ENCODE assay signal across 10 mouse cellular contexts in genomic region chr12:113102461-113102860, GRCm38 (mm10). TPM values are rescaled to one million over a fixed set of nuclear protein-coding genes. Genes with fewer than 3 reads are reported as not detected.
DNase-seq lines count a peak whose midpoint lies in the region; ATAC-seq lines count a peak whose summit lies in the region.
"Had no signal": no experiment of that assay in that cellular context is flagged by ENCODE, and none has a peak within 500 bp of the region (broad histone marks: within the 10 kb centered on the region; RNA-seq: fewer than 3 reads in every experiment).

No protein-coding gene starts in this region.

- no peak overlapping the region for H3K4me2 ChIP-seq in hindbrain, embryonic 12.5 days (replicated peaks)
- H3K4me2 ChIP-seq in liver, embryonic 15.5 days = no peak overlapping the region
- H3K4me2 ChIP-seq: embryonic facial prominence, embryonic 12.5 days; limb, embryonic 12.5 days had no signal

- no peaks in the 10 kb centered on the region for H3K27me3 ChIP-seq in hindbrain, embryonic 12.5 days
- H3K27me3 ChIP-seq in liver, embryonic 15.5 days = peaks cover 4% of the 10 kb centered on the region; the same call in 1 of the 2 replicates
- H3K27me3 ChIP-seq: embryonic facial prominence, embryonic 12.5 days; limb, embryonic 12.5 days had no signal

- no peak overlapping the region for H3K9ac ChIP-seq in hindbrain, embryonic 12.5 days
- no peak overlapping the region for H3K9ac ChIP-seq in liver, embryonic 15.5 days
- H3K9ac ChIP-seq: embryonic facial prominence, embryonic 12.5 days; limb, embryonic 12.5 days had no signal

- WGBS in hindbrain, embryonic 12.5 days = 66% methylated on average over 6 of the region's 6 CpGs
- WGBS in liver, embryonic 15.5 days (ENCODE audit: insufficient replicate concordance) = 54% methylated on average over 6 of the region's 6 CpGs

- ATAC-seq in hindbrain, embryonic 12.5 days (ENCODE audit: low FRiP score) = no peak
- ATAC-seq in liver, embryonic 15.5 days (ENCODE audit: insufficient read depth) = no peak

- H3K4me1 ChIP-seq in hindbrain, embryonic 12.5 days = peaks cover 50% of the 10 kb centered on the region
- peaks cover 90% of the 10 kb centered on the region for H3K4me1 ChIP-seq in liver, embryonic 15.5 days (replicated peaks)

- DNase-seq in left cerebral cortex, adult 11 months (ENCODE audit: low spot score) = peak; percentile 45
- no peak for DNase-seq in left cerebral cortex, adult 8-10 months (ENCODE audit: low spot score in 2 of 2)
- peak; percentile 85 for DNase-seq in adrenal gland, adult 2 months
- DNase-seq in embryo, embryonic 11 days = peak; percentile 64
- DNase-seq in natural killer cell, adult 2 months (ENCODE audit: low spot score in 2 of 2) = peak; percentile 58 to 72
- DNase-seq in thymus, postnatal 36 days = peak; percentile 73 to 77

- H3K4me3 ChIP-seq in hindbrain, embryonic 12.5 days = no peak overlapping the region
- no peak overlapping the region for H3K4me3 ChIP-seq in liver, embryonic 15.5 days (replicated peaks)
- H3K4me3 ChIP-seq: embryonic facial prominence, embryonic 12.5 days; limb, embryonic 12.5 days had no signal

- 0 out of 2 replicates have a peak overlapping the region, but pooled peaks have one; percentile 30 for H3K27ac ChIP-seq in hindbrain, embryonic 12.5 days
- peak overlapping the region; percentile 38; the same call in 1 of the 2 replicates for H3K27ac ChIP-seq in liver, embryonic 15.5 days (replicated peaks)
- H3K27ac ChIP-seq: embryonic facial prominence, embryonic 12.5 days; limb, embryonic 12.5 days had no signal

- H3K36me3 ChIP-seq in hindbrain, embryonic 12.5 days = 0 out of 2 replicates have a peak, but pooled peaks cover 4% of the 10 kb centered on the region
- no peaks in the 10 kb centered on the region; the same call in 1 of the 2 replicates for H3K36me3 ChIP-seq in liver, embryonic 15.5 days (replicated peaks)

- H3K9me3 ChIP-seq in hindbrain, embryonic 12.5 days (replicated peaks) = no peaks in the 10 kb centered on the region
- H3K9me3 ChIP-seq in liver, embryonic 15.5 days (replicated peaks) = no peaks in the 10 kb centered on the region
- H3K9me3 ChIP-seq: embryonic facial prominence, embryonic 12.5 days; limb, embryonic 12.5 days had no signal

RNA-seq across cellular contexts. Expression of gene Mta1, which starts 4.4 kb away (rescaled TPM):
- total RNA-seq in left cerebral cortex, adult 8-10 months (2022) = 10 to 100 TPM; 70.5 to 74.5 (median 71.6) TPM
- 100 to 1,000 TPM in 1 of 2 experiments, 10 to 100 TPM in 1; 76.6 to 102 TPM for total RNA-seq in adrenal gland, adult 2 months (2021)
- polyA plus RNA-seq in adrenal gland, adult 2 months (2012; rRNA removed) = 164 TPM in 2 replicates
- 16.9 and 18.9 TPM in 2 replicates for polyA plus RNA-seq in hindbrain, embryonic 12.5 days (2016; fragmentation: Nextera tagmentation; extraction: Ambion mirVana)
- polyA plus RNA-seq in liver, embryonic 15.5 days (2015; fragmentation: Nextera tagmentation; extraction: Ambion mirVana) = 3.8 and 4.4 TPM in 2 replicates

RNA-seq across cellular contexts. Expression of gene Tex22, which starts 28.2 kb away (rescaled TPM):
- total RNA-seq in left cerebral cortex, adult 8-10 months (2022) = 1 to 10 TPM in 2 of 4 experiments, under 1 TPM in 2; 0.30 to 1.5 (median 0.96) TPM
- under 1 TPM; 0.28 to 0.43 TPM for total RNA-seq in adrenal gland, adult 2 months (2021)
- 0.35 and 0.90 TPM in 2 replicates for polyA plus RNA-seq in adrenal gland, adult 2 months (2012; rRNA removed)
- polyA plus RNA-seq in hindbrain, embryonic 12.5 days (2016; fragmentation: Nextera tagmentation; extraction: Ambion mirVana) = not detected in 2 replicates
- polyA plus RNA-seq in liver, embryonic 15.5 days (2015; fragmentation: Nextera tagmentation; extraction: Ambion mirVana) = not detected in 2 replicates
- polyA plus RNA-seq: limb, embryonic 12.5 days had no signal

RNA-seq across cellular contexts. Expression of gene Crip2, which starts 37.6 kb away (rescaled TPM):
- 100 to 1,000 TPM; 142 to 161 (median 148) TPM for total RNA-seq in left cerebral cortex, adult 8-10 months (2022)
- 10 to 100 TPM; 57.5 to 58.2 TPM for total RNA-seq in adrenal gland, adult 2 months (2021)
- polyA plus RNA-seq in adrenal gland, adult 2 months (2012; rRNA removed) = 159 and 168 TPM in 2 replicates
- polyA plus RNA-seq in hindbrain, embryonic 12.5 days (2016; fragmentation: Nextera tagmentation; extraction: Ambion mirVana) = 217 and 245 TPM in 2 replicates
- 45.1 and 51.5 TPM in 2 replicates for polyA plus RNA-seq in liver, embryonic 15.5 days (2015; fragmentation: Nextera tagmentation; extraction: Ambion mirVana)

RNA-seq across cellular contexts. Expression of gene Crip1, which starts 43.7 kb away (rescaled TPM):
- total RNA-seq in left cerebral cortex, adult 8-10 months (2022) = 10 to 100 TPM; 12.4 to 18.7 (median 16.3) TPM
- total RNA-seq in adrenal gland, adult 2 months (2021) = 100 to 1,000 TPM in 1 of 2 experiments, 10 to 100 TPM in 1; 51.5 to 101 TPM
- polyA plus RNA-seq in adrenal gland, adult 2 months (2012; rRNA removed) = 31.7 and 36.9 TPM in 2 replicates
- polyA plus RNA-seq in hindbrain, embryonic 12.5 days (2016; fragmentation: Nextera tagmentation; extraction: Ambion mirVana) = 84.5 and 90.8 TPM in 2 replicates
- polyA plus RNA-seq in liver, embryonic 15.5 days (2015; fragmentation: Nextera tagmentation; extraction: Ambion mirVana) = 89.4 and 102 TPM in 2 replicates

RNA-seq across cellular contexts. Expression of gene Tedc1, which starts 53.8 kb away (rescaled TPM):
- total RNA-seq in left cerebral cortex, adult 8-10 months (2022) = 1 to 10 TPM; 1.0 to 2.1 (median 1.6) TPM
- total RNA-seq in adrenal gland, adult 2 months (2021) = 1 to 10 TPM in 1 of 2 experiments, under 1 TPM in 1; 0.66 to 1.4 TPM
- 3.6 and 6.6 TPM in 2 replicates for polyA plus RNA-seq in adrenal gland, adult 2 months (2012; rRNA removed)
- 34.1 and 38.5 TPM in 2 replicates for polyA plus RNA-seq in hindbrain, embryonic 12.5 days (2016; fragmentation: Nextera tagmentation; extraction: Ambion mirVana)
- 11.3 and 11.5 TPM in 2 replicates for polyA plus RNA-seq in liver, embryonic 15.5 days (2015; fragmentation: Nextera tagmentation; extraction: Ambion mirVana)

Comparison
In these comparisons a context has a peak if more than half of its experiments do, and no peak if none do; other contexts are left out.
1. DNase-seq: peak in left cerebral cortex, adult 11 months (single experiment), adrenal gland, adult 2 months (single experiment), embryo, embryonic 11 days (single experiment), natural killer cell, adult 2 months (2 of 2) and thymus, postnatal 36 days (2 of 2); none in left cerebral cortex, adult 8-10 months (0 of 2).